Mouse (Mus musculus): Measurements from ENCODE around the gene Abhd5.

Abhd5 gene

DNA sequence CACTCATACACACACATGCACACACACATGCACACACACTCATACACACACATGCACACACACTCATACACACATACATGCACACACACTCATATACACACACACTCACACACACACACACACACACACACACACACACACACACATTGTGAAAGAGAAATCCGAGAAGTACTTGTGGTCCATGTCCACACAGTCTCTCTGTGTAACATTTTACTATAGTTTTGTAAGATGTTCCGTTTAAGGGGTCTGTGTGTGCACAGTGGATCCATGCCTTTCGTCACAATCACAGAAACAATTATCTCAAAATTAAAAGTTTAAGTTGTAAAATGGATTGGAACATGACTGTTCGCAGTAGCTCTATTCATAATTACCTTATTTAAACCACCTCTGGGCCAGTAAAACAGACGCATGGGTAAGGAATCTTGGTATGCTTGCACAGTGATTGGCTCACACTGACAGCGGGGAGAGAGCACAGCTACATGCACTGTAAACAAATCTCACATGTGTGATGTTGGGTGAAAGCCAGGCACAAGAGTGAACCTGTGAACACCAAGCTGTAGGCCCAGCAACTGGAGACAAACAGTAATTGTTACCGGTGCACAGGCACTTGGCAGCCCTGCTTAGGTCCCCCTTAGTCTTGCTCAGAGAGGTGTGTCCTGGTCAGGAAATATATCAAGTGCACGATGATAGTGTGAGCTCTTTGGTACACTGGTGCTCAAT is 63.8 kb downstream of the Abhd5 start:
- no peak for DNase-seq (ENCODE audit: low spot score)

DNA sequence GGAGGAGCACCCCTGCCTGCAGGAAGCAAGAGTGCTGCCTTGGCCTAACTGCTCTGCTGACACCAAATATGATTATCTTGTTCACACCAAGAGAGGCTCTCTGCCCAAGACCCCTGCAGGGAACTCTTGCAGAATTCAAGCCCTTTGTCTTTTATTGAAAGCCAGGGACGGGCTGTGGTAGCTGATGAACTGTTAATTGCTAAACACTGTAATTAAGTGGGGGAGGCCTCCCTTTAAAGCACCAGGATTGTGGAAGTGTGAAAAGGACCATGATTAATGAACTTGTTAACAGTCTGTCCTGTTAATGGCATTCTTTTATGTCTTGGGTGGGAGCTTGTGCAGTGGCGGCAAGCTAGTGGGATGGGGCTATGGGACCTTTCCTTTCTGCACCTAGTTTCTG is 65.2 kb downstream of the Abhd5 start:
- no peak for DNase-seq (ENCODE audit: low spot score)

DNA sequence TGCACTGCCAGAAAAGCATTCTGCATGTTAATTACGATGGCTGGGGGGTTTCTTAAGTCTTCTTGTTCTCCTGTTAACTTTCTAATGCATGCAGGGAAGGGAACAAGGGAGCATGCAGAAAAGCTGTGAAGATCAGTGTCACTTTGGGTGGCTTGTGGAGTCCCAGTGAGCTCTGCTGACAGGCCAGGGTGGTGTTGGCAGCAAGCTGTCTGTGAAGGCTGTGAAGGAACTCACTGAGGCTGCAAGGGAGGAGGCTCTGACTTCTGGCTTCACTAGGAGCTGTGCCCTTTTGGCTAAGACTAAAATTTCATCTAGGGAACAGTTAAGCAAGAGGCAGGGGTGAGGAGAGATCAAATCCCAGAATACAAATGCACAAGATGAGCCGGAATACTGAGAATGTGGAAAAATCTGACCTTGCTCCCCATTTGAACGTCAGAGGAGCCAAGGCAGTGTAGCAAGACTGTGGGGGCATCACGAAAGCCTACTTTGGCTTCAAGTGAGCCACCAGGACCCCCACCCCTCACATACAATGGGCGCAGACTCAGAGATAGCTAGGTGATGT is 68.9 kb downstream of the Abhd5 start:
- DNase-seq (ENCODE audit: low spot score), result no peak

DNA sequence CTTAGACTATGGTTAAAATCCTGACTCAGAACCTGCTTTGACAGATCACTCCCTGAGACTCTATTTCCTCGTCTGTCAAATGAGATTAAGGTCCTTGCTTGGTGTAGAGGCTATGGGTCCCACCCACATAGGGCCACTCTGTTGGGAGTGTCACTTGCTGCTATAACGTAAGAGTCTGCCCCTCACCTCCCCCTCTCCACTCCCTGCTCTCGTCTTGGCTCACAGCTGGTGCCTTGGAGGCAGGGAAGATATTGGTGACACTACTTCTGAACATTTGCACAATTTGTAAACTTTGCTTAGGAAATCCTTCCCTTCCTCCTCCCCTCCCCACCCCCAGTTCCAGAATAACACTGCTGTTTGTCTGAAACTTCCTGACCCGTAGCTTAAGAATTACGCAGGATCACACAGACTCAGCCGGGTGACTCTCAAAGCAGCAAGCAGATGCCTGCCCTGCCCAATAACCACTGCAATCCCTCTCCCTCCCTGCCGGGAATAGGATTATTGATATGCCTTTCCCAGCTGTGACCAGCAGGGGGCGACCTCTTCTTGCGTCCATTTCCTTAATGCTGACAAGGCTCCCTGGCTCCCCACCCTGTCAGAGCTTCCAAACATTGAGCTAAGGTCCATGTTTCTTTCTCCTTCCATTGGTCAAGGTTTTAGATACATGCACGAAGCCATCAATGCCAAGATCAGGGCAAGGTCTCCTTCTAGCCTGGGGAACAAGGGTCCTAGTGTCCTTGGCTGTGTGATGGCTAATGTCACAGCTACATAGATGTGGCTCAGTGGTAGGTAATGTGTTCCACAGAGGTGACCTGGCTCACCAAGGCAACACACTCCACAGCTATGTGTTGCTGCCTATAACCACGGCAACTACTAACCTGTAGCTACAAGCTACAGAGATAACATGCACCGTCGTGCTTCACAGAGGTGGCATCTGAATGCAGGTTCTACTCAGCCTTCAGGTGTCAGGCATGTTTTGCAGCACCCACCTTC is 69.7 kb downstream of the Abhd5 start:
- DNase-seq (ENCODE audit: low spot score), result peak; percentile 77

DNA sequence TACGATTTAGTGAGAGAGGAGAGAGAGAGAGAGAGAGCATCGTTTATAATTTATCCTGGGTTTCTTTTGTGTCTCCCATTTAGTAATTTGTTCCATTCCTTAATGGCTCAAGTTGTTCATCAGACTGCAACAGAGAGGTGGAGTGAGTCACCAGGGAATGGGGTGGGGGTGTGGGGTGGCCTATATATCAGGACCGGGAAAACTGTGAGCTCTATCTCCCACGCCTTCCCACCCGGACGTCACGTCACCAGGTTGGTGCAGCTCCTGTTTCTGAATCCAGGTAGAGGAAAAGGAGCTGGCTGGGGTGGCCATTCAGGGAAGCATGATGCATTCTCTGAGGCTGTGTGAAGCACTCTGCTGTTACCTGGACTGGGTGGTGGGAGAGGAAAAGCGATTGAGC is 70.5 kb downstream of the Abhd5 start:
- DNase-seq (ENCODE audit: low spot score), result no peak

DNA sequence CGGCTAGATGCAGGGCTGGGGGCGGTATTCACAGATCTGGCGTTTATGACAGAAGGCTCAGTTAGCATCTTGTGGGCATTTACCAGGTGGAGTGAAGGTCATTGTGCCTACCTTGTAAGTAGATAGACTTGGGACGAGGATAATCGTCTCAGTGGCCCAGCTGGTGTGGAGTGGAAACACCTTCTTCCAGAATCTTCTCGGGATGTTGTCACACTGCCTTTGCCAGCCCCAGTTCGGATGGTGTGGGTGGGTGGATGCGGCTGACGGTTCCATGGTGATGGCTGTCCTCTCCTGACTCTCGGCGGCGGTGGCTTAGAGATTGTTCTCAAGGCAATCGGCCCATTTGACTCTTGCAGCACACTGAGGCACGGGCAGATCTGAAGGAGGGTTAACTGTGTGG is 71.3 kb downstream of the Abhd5 start:
- no peak for DNase-seq (ENCODE audit: low spot score)

DNA sequence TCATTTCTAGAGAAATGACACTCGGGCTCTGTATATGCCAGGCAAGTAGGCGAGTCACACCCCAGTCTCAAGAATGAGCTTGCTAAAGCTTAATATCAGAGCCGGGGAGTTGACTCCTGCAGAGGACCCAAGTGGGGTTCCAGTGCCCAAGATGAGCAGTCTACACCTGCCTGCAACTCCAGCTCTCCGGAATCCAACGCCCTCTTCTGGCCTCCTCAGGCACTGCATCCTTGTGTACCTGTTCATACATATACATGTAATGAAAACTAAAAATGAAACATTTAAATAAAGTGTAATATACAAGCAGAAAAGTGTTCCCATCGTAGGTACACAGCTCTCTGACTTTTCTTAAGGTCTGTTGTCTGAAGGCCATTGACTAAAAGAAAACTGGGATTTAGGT is 71.7 kb downstream of the Abhd5 start:
- DNase-seq (ENCODE audit: low spot score), result no peak

DNA sequence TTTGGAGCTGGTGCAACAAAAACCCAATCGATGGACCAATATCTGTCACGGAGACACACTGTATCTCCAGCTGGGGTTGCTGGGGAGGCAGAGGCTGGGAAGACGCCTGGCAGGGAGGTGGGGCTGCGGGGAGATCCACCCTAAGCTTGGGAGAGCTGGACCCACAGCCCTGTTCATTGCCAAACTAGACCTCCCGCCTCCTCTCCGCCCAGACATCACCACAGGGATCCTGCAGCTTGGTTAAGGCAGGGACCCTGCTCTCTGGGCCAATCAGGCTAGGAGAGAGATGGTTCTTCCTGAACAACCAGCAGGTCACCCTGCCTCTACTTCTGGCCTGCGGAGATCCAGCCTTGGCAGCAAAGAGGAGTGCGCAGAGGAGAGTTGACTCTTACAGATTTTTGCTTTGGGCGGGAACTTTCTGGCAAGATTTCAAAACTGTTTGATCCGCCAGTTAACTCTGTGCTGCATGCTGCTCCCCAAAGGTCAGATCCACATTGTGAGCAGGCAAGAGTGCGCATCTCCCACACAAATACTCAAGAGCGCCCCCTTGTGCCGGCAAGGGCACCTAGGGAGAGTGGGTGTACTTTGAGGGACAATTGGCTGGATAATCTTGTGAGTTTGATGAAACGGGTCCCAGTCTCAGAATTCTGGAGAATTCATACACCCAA is 73.7 kb downstream of the Abhd5 start:
- peak; percentile 79 for DNase-seq (ENCODE audit: low spot score)

DNA sequence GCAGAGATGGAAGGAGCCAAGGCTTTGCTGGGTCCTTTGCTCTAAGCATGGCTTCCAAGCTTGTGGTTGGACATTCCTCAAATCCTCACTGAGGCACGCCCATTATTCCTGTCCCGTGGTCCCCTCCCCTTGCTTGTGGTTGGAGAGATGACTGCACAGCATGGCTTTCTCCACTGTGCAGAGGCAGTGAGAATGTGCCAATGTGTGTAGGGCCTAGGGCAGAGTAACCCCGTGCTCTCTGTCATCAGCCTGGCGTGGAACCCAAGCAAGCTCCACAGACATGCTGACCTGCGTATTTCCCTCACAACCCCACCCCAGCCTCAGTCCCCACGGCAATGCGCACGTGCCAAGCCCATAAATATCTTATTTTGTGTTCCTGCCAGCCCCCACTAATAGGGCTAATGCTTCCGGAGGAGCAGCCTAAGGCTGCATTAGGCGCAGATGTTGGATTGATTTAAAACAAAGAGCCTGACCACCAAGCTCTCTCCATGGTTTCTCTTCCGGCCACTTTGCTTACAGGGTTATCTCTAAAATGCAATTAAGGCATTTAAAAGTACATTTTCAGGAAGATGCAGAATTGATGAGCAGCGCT is 77.7 kb downstream of the Abhd5 start:
- DNase-seq (ENCODE audit: low spot score), result no peak

DNA sequence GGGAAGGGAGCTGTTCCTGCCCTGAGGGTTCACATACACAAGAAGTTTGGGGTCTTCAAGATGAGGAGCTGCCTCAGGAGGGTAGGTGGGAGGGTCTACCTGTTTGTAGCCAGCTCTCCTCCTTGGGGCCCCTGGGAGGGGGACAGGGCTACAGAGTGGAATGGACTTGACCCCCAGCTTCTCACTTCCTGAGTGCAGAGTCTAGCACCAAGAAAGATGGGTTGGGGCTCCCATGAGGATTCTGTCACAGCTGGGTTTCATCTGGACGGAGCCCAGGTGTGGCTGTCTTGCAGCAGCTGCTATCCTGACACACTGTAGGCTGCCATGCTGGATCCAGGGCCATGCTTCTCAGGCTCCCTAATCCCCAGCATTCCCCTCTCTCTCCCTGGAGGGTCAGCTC is 78.3 kb downstream of the Abhd5 start:
- no peak for DNase-seq (ENCODE audit: low spot score)

Data from urinary bladder, postnatal 25 days (tissue).